Mouse (Mus musculus): ENCODE data around the gene AL732309.1. TPM values are rescaled to one million over a fixed set of nuclear protein-coding genes. Genes with fewer than 3 reads are reported as not detected.

The AL732309.1 gene
- polyA plus RNA-seq, 1 experiment from 2014 or later: 4.2 TPM

DNA sequence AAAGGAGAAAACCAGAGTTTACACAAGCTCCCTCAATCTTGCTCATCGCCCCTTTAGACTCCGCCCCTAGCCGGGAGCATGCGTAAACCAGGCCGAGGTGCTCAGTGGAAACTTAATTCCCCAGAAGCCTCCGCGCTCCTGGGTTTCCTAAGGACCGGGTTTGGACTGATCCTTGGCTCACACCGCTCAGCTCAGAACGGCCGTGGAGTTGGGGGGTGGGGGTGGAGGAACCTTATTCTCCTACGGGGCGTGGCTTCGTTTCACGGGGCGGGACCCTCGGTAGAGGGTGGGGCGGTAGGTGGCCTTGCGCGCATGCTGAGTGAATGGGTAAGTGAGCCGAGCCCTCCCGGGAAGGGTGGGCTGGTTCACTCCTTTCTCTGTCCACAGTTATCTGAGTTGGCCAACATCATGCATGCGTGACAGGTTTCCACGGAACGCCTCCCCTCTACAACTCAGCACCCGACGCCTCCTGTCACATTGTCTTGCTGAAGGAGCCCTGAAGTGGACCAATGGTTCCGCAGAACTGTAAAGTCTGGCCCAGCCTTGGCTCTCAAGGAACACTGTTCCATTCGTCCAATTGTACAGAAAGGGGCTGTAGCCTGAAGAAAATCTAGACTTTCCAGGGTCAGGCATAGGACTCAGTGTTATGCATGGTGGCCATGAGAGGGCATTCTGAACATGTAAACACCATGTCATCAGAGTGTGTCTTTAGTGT lies 5.8 kb downstream of the AL732309.1 start:
- H3K4me1 ChIP-seq (ENCODE audit: control insufficient read depth, insufficient read depth, low read length): peaks cover 8% of the 10 kb centered on the region; the same call in 1 of the 2 replicates
- peak overlapping the region; percentile 55 for H3K4me2 ChIP-seq (ENCODE audit: low read depth, low read length)
- H3K9me3 ChIP-seq (replicated peaks; ENCODE audit: control insufficient read depth, low read length): no peaks in the 10 kb centered on the region
- H3K4me3 ChIP-seq (ENCODE audit: low read depth, low read length): peak overlapping the region; percentile 54
- peak; percentile 86 for DNase-seq (ENCODE audit: low spot score)
- WGBS: 1% methylated on average over 29 of the region's 29 CpGs
- peak; percentile 74 for ATAC-seq (replicated peaks; ENCODE audit: insufficient number of reproducible peaks, low FRiP score, low TSS enrichment, low read depth)
- no peak overlapping the region for H3K27ac ChIP-seq (replicated peaks; ENCODE audit: low read depth, low read length)
- peak overlapping the region; percentile 34 for H3K9ac ChIP-seq (replicated peaks; ENCODE audit: low read length)
- no peaks in the 10 kb centered on the region for H3K36me3 ChIP-seq (replicated peaks; ENCODE audit: control insufficient read depth, insufficient read depth, low read depth, low read length)
- H3K27me3 ChIP-seq (ENCODE audit: control insufficient read depth, insufficient read depth, low read length): peaks cover 25% of the 10 kb centered on the region

DNA sequence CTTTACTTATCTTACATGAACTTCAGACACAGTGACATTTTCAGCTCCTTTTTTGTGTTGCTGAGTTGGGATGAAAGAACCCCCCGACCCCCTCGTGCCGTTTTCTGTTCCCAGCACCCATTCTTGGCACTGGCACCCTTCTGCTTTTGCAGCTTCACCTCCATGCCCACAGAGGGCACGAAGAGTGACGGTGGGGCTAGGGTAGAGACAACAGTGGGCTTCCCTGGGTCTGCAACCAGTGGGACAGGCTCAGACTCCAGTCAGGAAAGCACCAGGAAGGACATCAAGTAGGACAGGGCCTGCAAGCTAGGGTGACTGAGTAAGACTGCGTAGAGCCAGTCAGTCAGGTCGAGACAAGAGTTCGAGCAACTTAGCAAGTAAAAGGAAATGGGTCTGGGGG lies 6.4 kb downstream of the AL732309.1 start:
- no peak overlapping the region; the same call in 1 of the 2 replicates for H3K4me3 ChIP-seq (ENCODE audit: low read depth, low read length)
- peak overlapping the region; percentile 55 for H3K4me2 ChIP-seq (ENCODE audit: low read depth, low read length)
- H3K4me1 ChIP-seq (ENCODE audit: control insufficient read depth, insufficient read depth, low read length): peaks cover 8% of the 10 kb centered on the region; the same call in 1 of the 2 replicates
- H3K9ac ChIP-seq (replicated peaks; ENCODE audit: low read length): peak overlapping the region; percentile 37
- no peak overlapping the region for H3K27ac ChIP-seq (replicated peaks; ENCODE audit: low read depth, low read length)
- ATAC-seq (replicated peaks; ENCODE audit: insufficient number of reproducible peaks, low FRiP score, low TSS enrichment, low read depth) (peak; percentile 10; the same call in 1 of the 2 replicates), DNase-seq (ENCODE audit: low spot score) (no peak)
- 45% methylated on average over 8 of the region's 8 CpGs for WGBS
- H3K36me3 ChIP-seq (replicated peaks; ENCODE audit: control insufficient read depth, insufficient read depth, low read depth, low read length): no peaks in the 10 kb centered on the region
- no peaks in the 10 kb centered on the region for H3K9me3 ChIP-seq (replicated peaks; ENCODE audit: control insufficient read depth, low read length)
- H3K27me3 ChIP-seq (ENCODE audit: control insufficient read depth, insufficient read depth, low read length): peaks cover 25% of the 10 kb centered on the region

DNA sequence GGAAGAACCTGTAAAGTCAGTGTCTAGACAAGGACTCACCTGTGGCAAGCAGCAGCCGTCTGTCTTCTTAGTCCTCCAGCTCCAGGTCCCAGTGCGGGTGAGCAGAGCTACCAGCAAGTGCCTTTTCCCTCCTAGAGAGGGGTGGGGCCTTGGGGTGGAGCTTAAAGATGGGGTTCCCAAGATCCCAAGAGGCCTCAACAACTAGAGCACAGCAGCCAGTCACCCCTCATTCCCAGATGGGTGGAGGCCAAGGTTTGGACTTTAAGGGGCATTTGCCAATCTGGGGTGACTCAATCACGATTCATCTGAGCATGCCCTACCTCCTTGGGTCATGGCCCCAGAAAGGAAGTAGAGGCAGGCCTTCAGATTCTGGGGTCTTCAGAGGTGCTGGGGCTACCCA lies 6.9 kb downstream of the AL732309.1 start:
- peaks cover 8% of the 10 kb centered on the region; the same call in 1 of the 2 replicates for H3K4me1 ChIP-seq (ENCODE audit: control insufficient read depth, insufficient read depth, low read length)
- H3K9ac ChIP-seq (replicated peaks; ENCODE audit: low read length): no peak overlapping the region
- peaks cover 25% of the 10 kb centered on the region for H3K27me3 ChIP-seq (ENCODE audit: control insufficient read depth, insufficient read depth, low read length)
- WGBS: 90% methylated on average over 3 of the region's 3 CpGs
- no peak overlapping the region for H3K4me3 ChIP-seq (ENCODE audit: low read depth, low read length)
- H3K9me3 ChIP-seq (replicated peaks; ENCODE audit: control insufficient read depth, low read length): no peaks in the 10 kb centered on the region
- no peak for DNase-seq (ENCODE audit: low spot score)
- H3K36me3 ChIP-seq (replicated peaks; ENCODE audit: control insufficient read depth, insufficient read depth, low read depth, low read length): no peaks in the 10 kb centered on the region
- no peak overlapping the region for H3K4me2 ChIP-seq (ENCODE audit: low read depth, low read length)
- no peak overlapping the region for H3K27ac ChIP-seq (replicated peaks; ENCODE audit: low read depth, low read length)
- no peak for ATAC-seq (replicated peaks; ENCODE audit: insufficient number of reproducible peaks, low FRiP score, low TSS enrichment, low read depth)

DNA sequence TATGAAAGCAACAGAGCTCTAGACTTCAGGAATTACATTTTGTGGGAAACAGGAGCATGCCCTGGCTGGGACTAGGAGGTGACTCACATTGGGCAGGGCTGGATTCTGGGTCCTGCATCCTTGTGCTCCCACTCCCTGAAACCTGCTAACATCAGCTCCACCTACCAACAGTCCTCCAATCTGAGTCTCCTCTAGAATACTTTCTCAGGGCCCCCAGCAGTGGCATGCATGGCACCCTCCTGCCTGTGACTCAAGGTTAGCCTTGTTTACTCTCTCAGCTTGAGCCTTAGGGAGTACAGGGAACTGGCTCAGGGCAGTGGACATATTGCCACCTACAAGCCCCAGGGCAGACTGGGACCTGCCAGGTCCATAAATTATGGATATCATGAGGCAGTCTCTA lies 8.6 kb downstream of the AL732309.1 start:
- Histone ChIP-seq H3K9me3 (replicated peaks; ENCODE audit: control insufficient read depth, low read length) (no peaks in the 10 kb centered on the region), H3K36me3 (replicated peaks; ENCODE audit: control insufficient read depth, insufficient read depth, low read depth, low read length) (no peaks in the 10 kb centered on the region), H3K9ac (replicated peaks; ENCODE audit: low read length) (no peak overlapping the region), H3K27ac (replicated peaks; ENCODE audit: low read depth, low read length) (no peak overlapping the region), H3K27me3 (ENCODE audit: control insufficient read depth, insufficient read depth, low read length) (peaks cover 23% of the 10 kb centered on the region), H3K4me2 (ENCODE audit: low read depth, low read length) (no peak overlapping the region), H3K4me3 (ENCODE audit: low read depth, low read length) (no peak overlapping the region), H3K4me1 (ENCODE audit: control insufficient read depth, insufficient read depth, low read length) (peaks cover 8% of the 10 kb centered on the region; the same call in 1 of the 2 replicates)
- ATAC-seq (replicated peaks; ENCODE audit: insufficient number of reproducible peaks, low FRiP score, low TSS enrichment, low read depth) (no peak), DNase-seq (ENCODE audit: low spot score) (no peak)

DNA sequence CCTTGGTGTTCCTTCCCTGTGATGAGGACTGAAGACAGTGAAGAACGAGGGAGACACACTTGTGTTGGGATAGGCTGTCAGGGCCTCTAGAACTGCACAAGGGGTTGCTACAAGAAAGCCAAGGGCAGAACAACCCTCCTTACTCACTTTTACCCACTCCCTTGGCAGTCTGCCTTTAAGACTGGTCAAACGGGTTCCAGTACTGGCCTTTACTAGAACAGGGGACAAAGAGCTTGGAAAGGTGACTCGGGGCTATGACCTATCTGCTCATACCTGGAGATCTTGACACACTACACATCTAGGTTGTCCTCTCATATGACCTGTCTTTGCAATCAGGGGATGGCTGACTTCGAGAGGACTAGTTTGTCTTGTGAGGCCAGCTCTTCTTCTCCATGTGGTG lies 9.1 kb downstream of the AL732309.1 start:
- Histone ChIP-seq H3K27ac (replicated peaks; ENCODE audit: low read depth, low read length) (no peak overlapping the region), H3K36me3 (replicated peaks; ENCODE audit: control insufficient read depth, insufficient read depth, low read depth, low read length) (no peaks in the 10 kb centered on the region), H3K9me3 (replicated peaks; ENCODE audit: control insufficient read depth, low read length) (no peaks in the 10 kb centered on the region), H3K4me3 (ENCODE audit: low read depth, low read length) (no peak overlapping the region), H3K27me3 (ENCODE audit: control insufficient read depth, insufficient read depth, low read length) (peaks cover 17% of the 10 kb centered on the region), H3K9ac (replicated peaks; ENCODE audit: low read length) (no peak overlapping the region), H3K4me2 (ENCODE audit: low read depth, low read length) (no peak overlapping the region), H3K4me1 (ENCODE audit: control insufficient read depth, insufficient read depth, low read length) (peaks cover 7% of the 10 kb centered on the region; the same call in 1 of the 2 replicates)
- ATAC-seq (replicated peaks; ENCODE audit: insufficient number of reproducible peaks, low FRiP score, low TSS enrichment, low read depth) (no peak), DNase-seq (ENCODE audit: low spot score) (no peak)
- 67% methylated on average over 4 of the region's 4 CpGs for WGBS

DNA sequence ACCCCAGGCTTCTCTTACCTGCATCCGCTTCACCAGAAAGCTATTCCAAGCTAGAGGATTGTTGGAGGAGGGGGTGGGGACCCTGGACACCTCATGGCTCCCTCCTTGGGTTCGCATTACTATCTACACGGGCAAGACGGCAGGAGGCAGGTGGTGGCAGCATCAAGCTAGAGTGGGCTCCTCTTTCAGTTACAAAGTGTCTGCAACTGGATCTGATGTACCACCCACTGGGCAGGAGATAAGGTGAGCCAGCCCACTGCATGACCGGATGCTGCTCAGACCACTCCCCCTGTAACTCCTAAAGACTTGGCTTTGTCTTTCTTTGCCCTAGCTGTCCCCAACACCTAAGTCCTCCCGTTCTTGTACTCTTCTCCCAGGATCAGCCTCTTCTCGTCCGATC lies 10.0 kb downstream of the AL732309.1 start, which contains the start of gene Rnf224:
Gene Rnf224, minus strand, starts transcription at position 174 of the 400 bp plus-strand sequence.
- Histone ChIP-seq H3K27me3 (ENCODE audit: control insufficient read depth, insufficient read depth, low read length) (peaks cover 8% of the 10 kb centered on the region), H3K9ac (replicated peaks; ENCODE audit: low read length) (no peak within 1 kb of the TSS), H3K4me1 (ENCODE audit: control insufficient read depth, insufficient read depth, low read length) (peaks cover 4% of the 10 kb centered on the region; the same call in 1 of the 2 replicates), H3K36me3 (replicated peaks; ENCODE audit: control insufficient read depth, insufficient read depth, low read depth, low read length) (no peaks in the 10 kb centered on the region), H3K4me3 (ENCODE audit: low read depth, low read length) (no peak within 1 kb of the TSS), H3K4me2 (ENCODE audit: low read depth, low read length) (no peak within 1 kb of the TSS), H3K27ac (replicated peaks; ENCODE audit: low read depth, low read length) (no peak within 1 kb of the TSS), H3K9me3 (replicated peaks; ENCODE audit: control insufficient read depth, low read length) (no peaks in the 10 kb centered on the region)
- 36% methylated on average over 8 of the region's 8 CpGs for WGBS
- no peak for DNase-seq (ENCODE audit: low spot score)
- no peak for ATAC-seq (replicated peaks; ENCODE audit: insufficient number of reproducible peaks, low FRiP score, low TSS enrichment, low read depth)

DNA sequence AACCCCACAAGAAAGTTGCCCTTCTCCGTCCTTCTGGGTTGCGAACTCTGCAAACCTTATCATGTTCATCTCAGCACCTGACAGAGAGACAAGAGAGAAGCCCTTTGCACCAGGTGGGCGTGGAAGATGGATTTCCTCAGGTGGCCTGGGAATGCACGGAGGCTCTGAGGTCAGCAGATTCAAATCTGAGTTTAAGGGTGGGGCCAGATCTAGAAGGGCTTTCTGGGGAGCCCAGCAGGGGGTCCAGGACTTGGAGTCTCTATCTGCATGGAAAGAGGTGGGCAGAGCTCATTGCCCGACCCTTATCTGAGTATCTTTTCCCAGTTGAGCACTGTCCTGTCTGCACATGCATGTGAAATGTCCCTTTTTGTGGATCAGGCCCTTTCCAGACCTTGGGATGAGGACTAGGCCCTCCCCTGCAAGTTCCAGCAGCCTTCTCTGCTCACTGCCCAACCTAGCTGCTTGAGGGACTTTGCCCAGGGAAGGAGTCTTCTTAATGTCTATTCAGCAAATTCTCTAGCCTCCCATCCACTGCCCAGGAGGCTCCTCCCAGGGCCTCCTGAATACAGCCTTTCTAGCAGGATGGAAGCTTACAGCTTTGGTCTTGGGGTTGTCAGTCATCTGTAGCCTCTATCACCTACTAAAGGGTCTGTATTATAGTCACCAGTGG lies 12.0 kb downstream of the AL732309.1 start:
- Histone ChIP-seq H3K36me3 (replicated peaks; ENCODE audit: control insufficient read depth, insufficient read depth, low read depth, low read length) (no peaks in the 10 kb centered on the region), H3K27ac (replicated peaks; ENCODE audit: low read depth, low read length) (no peak overlapping the region), H3K4me1 (ENCODE audit: control insufficient read depth, insufficient read depth, low read length) (no peaks in the 10 kb centered on the region), H3K4me3 (ENCODE audit: low read depth, low read length) (no peak overlapping the region), H3K27me3 (ENCODE audit: control insufficient read depth, insufficient read depth, low read length) (no peaks in the 10 kb centered on the region), H3K9ac (replicated peaks; ENCODE audit: low read length) (no peak overlapping the region), H3K9me3 (replicated peaks; ENCODE audit: control insufficient read depth, low read length) (no peaks in the 10 kb centered on the region), H3K4me2 (ENCODE audit: low read depth, low read length) (no peak overlapping the region)
- no peak for ATAC-seq (replicated peaks; ENCODE audit: insufficient number of reproducible peaks, low FRiP score, low TSS enrichment, low read depth)
- 66% methylated on average over 5 of the region's 5 CpGs for WGBS
- DNase-seq (ENCODE audit: low spot score): no peak

DNA sequence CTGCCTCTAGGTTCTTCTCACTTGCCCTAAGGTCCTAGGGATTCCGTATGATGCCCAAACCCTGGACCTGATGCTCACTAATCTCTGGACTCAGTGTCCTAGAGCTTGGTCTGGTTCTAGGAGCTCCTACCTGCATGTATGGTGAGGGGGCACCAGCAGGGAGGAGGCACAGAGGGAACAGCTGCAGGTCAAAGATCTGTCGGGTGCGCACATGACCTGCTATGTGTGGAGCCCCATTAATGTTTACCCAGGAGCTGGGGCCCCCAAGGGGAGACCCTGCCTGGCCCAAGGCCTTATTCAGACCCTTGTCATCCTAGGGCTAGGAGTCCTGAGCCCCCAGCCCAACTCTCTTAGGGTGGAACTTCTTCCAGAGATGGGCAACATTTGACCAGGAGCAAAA lies 12.6 kb downstream of the AL732309.1 start, which contains the start of gene Slc34a3:
Gene Slc34a3, minus strand, starts transcription at position 315 of the 400 bp plus-strand sequence.
- no peak within 1 kb of the TSS for H3K27ac ChIP-seq (replicated peaks; ENCODE audit: low read depth, low read length)
- no peaks in the 10 kb centered on the region for H3K4me1 ChIP-seq (ENCODE audit: control insufficient read depth, insufficient read depth, low read length)
- no peaks in the 10 kb centered on the region for H3K27me3 ChIP-seq (ENCODE audit: control insufficient read depth, insufficient read depth, low read length)
- WGBS: 84% methylated on average over 3 of the region's 3 CpGs
- H3K4me3 ChIP-seq (ENCODE audit: low read depth, low read length): no peak within 1 kb of the TSS
- no peaks in the 10 kb centered on the region for H3K36me3 ChIP-seq (replicated peaks; ENCODE audit: control insufficient read depth, insufficient read depth, low read depth, low read length)
- no peak within 1 kb of the TSS for H3K9ac ChIP-seq (replicated peaks; ENCODE audit: low read length)
- no peak within 1 kb of the TSS for H3K4me2 ChIP-seq (ENCODE audit: low read depth, low read length)
- DNase-seq (ENCODE audit: low spot score) (no peak), ATAC-seq (replicated peaks; ENCODE audit: insufficient number of reproducible peaks, low FRiP score, low TSS enrichment, low read depth) (no peak)
- no peaks in the 10 kb centered on the region for H3K9me3 ChIP-seq (replicated peaks; ENCODE audit: control insufficient read depth, low read length)
